Mouse (Mus musculus) neural tube, embryonic 10.5 days (tissue): Measurements from ENCODE around the gene Tada1.

Experiments
- DNase-seq: peaks from one replicate; pipeline ENCODE4 v3.0.0-alpha.2; 2017; ENCODE audit warnings: low spot score; ENCODE audit errors: extremely low spot score

The Tada1 gene

GRCm38 (mm10) chr1:166382626-166383025 is 3.7 kb downstream of the Tada1 start:
- DNase-seq, result no peak

- DNase-seq, result no peak
Measured at GRCm38 (mm10) chr1:166384614-166385013, 5.7 kb downstream of the Tada1 start.

- DNase-seq, result no peak
Measured at GRCm38 (mm10) chr1:166385431-166385830, 6.5 kb downstream of the Tada1 start.

GRCm38 (mm10) chr1:166388511-166388910 is 9.6 kb downstream of the Tada1 start:
- no peak for DNase-seq

- no peak for DNase-seq
Measured at GRCm38 (mm10) chr1:166389406-166390125, 10.7 kb downstream of the Tada1 start.

- DNase-seq, result no peak
Measured at GRCm38 (mm10) chr1:166391671-166392070, 12.8 kb downstream of the Tada1 start.

- no peak for DNase-seq
Measured at GRCm38 (mm10) chr1:166394770-166395169, 15.9 kb downstream of the Tada1 start.

- no peak for DNase-seq
Measured at GRCm38 (mm10) chr1:166395661-166396060, 16.8 kb downstream of the Tada1 start.

GRCm38 (mm10) chr1:166396381-166396780 is 17.5 kb downstream of the Tada1 start:
- no peak for DNase-seq

- DNase-seq, result no peak
Measured at GRCm38 (mm10) chr1:166401455-166401854, 22.6 kb downstream of the Tada1 start.

GRCm38 (mm10) chr1:166402003-166402402 is 23.1 kb downstream of the Tada1 start:
- no peak for DNase-seq

- DNase-seq, result no peak
Measured at GRCm38 (mm10) chr1:166403846-166404245, 24.9 kb downstream of the Tada1 start.

- DNase-seq, result no peak
Measured at GRCm38 (mm10) chr1:166409177-166409700, 30.3 kb downstream of the Tada1 start.

- peak; percentile 90 for DNase-seq
Measured at GRCm38 (mm10) chr1:166409701-166410220, 30.9 kb downstream of the Tada1 start, which contains the start of gene Pogk. Pogk (minus strand) TSS chr1:166409863.

GRCm38 (mm10) chr1:166411541-166411940 is 32.6 kb downstream of the Tada1 start:
- no peak for DNase-seq

- no peak for DNase-seq
Measured at GRCm38 (mm10) chr1:166412266-166412665, 33.4 kb downstream of the Tada1 start.

GRCm38 (mm10) chr1:166429053-166429452 is 50.2 kb downstream of the Tada1 start:
- no peak for DNase-seq

- DNase-seq, result no peak
Measured at GRCm38 (mm10) chr1:166429809-166430431, 51.0 kb downstream of the Tada1 start.

GRCm38 (mm10) chr1:166439426-166439825 is 60.5 kb downstream of the Tada1 start:
- no peak for DNase-seq

- no peak for DNase-seq
Measured at GRCm38 (mm10) chr1:166441992-166442391, 63.1 kb downstream of the Tada1 start.
